Mouse (Mus musculus) limb, embryonic 11.5 days (tissue): Measurements from ENCODE around the gene Itga7. TPM values are rescaled to one million over a fixed set of nuclear protein-coding genes. Genes with fewer than 3 reads are reported as not detected.
A peak's percentile ranks its signal among the peaks of the same experiment; 100 is the strongest.

ENCODE experiments used
- ATAC-seq: fragments of 200-750 bp; cut with Nextera tagmentation; 2 replicates; pipeline ENCODE4 v1.8.0; 2017; ENCODE audit warnings: low read depth; ENCODE audit not compliant: insufficient number of reproducible peaks, low FRiP score, low TSS enrichment
- DNase-seq: peaks from one replicate; pipeline ENCODE4 v3.0.0-alpha.2; 2015; ENCODE audit warnings: low spot score
- H3K27ac ChIP-seq: fragments of 300-500 bp; sonication (generic); replicated peaks from 2 replicates; pipeline ENCODE4 v1.5.1; 2014; ENCODE audit warnings: low read depth, mild to moderate bottlenecking, low read length
- H3K27me3 ChIP-seq: fragments of 300-500 bp; sonication (generic); 2 replicates; pipeline ENCODE4 v1.6.1; 2014; ENCODE audit warnings: mild to moderate bottlenecking, low read length, mixed read lengths; ENCODE audit not compliant: control insufficient read depth, insufficient read depth
- H3K36me3 ChIP-seq: fragments of 300-500 bp; sonication (generic); 2 replicates; pipeline ENCODE4 v1.6.1; 2014; ENCODE audit warnings: mild to moderate bottlenecking, low read length, moderate library complexity, mixed read lengths; ENCODE audit not compliant: control insufficient read depth, insufficient read depth
- H3K4me1 ChIP-seq: fragments of 300-500 bp; sonication (generic); 2 replicates; pipeline ENCODE4 v1.6.1; 2014; ENCODE audit warnings: low read length, mixed read lengths; ENCODE audit not compliant: control insufficient read depth, insufficient read depth
- H3K4me2 ChIP-seq: fragments of 300-500 bp; sonication (generic); 2 replicates; pipeline ENCODE4 v1.6.1; 2014; ENCODE audit warnings: low read depth, mild to moderate bottlenecking, moderate library complexity; ENCODE audit not compliant: severe bottlenecking
- H3K4me3 ChIP-seq: fragments of 300-500 bp; sonication (generic); 2 replicates; pipeline ENCODE4 v1.5.1; 2014; ENCODE audit warnings: low read depth, low read length
- H3K9ac ChIP-seq: fragments of 300-500 bp; sonication (generic); 2 replicates; pipeline ENCODE4 v1.6.1; 2014; ENCODE audit warnings: mild to moderate bottlenecking, low read length
- H3K9me3 ChIP-seq: fragments of 300-500 bp; sonication (generic); 2 replicates; pipeline ENCODE4 v1.6.1; 2016; ENCODE audit warnings: low read length; ENCODE audit not compliant: control insufficient read depth
- WGBS: fragments of 180-500 bp; shearing (Covaris S2); extraction: QIAGEN DNeasy Blood & Tissue Kit; methylation state at CpG from one replicate; pipeline ENCODE4 v1.1.7; 2014; 5-methylcytosine and 5-hydroxymethylcytosine counted together
- polyA plus RNA-seq: library from polyadenylated mRNA; unstranded; fragments of >200 nt; fragmentation: Nextera tagmentation; extraction: Ambion mirVana; gene quantifications from 2 replicates; pipeline ENCODE4 v1.2.1, GENCODE M21; 2014

Itga7 gene
- polyA plus RNA-seq, 1 experiment from 2014 or later, result 0.12 TPM

DNA sequence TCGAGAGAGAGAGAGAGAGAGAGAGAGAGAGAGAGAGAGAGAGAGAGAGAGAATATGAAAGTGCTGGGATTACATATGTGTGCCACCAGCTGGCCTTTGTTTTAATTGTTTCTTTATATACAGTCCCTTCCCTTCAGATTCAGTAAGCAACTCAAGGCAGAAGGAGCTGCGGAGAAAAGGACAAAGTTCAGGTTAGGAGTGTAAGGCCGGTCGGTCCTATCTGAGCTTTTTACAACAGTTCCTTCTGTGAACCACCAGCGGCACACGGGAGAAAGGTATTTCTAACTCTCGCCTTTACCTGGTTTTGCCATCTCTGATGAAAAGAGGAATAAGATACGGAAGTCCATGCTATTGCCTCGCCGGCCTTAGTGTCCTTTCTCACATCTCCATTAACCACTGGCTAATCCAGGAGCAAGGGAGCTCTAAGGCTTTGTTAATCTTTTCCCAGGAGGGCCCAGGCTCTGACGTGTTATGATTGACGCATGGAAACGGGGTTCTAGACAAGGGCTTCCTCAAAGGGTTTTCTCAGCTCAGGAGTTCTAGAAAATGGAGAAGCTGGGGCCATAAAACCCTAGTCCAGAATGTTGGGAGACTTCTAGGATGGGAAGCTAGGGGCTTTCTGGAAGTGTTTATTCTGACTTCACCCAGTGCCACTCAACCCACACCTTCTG lies 24.7 kb upstream of the Itga7 start:
- Histone ChIP-seq H3K9ac (peak overlapping the region; percentile 95), H3K4me1 (peaks cover 11% of the 10 kb centered on the region), H3K36me3 (peaks cover 4% of the 10 kb centered on the region), H3K9me3 (no peaks in the 10 kb centered on the region), H3K4me3 (peak overlapping the region; percentile 96), H3K27ac (peak overlapping the region; percentile 87), H3K4me2 (peak overlapping the region; percentile 45), H3K27me3 (no peaks in the 10 kb centered on the region)
- 64% methylated on average over 13 of the region's 13 CpGs for WGBS
- ATAC-seq, result no peak
- no peak for DNase-seq

DNA sequence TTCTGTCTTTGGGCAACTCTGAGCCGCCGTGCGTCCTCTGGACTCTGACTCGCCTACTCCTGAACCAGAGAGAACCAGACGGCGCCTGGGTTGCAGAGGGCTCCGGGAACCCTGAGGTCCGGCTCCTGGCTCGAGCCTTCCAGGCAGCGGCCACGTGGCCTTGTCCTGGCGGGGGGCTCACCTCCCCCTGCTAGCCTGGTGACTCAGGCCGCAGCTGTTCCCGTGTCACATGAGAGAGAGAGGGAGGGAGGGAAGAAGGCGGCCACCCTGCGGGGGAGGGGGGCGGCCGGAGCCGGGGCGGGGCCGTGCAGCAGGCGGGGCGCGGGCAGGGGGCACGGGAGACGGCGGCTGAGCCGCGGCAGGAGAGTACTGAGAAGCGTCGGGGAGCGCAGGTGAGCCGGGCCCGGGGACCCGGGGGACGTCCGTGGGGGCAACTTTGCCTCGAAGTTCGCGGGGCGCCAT lies 24.0 kb upstream of the Itga7 start:
- Histone ChIP-seq H3K9ac (peak overlapping the region; percentile 95), H3K9me3 (no peaks in the 10 kb centered on the region), H3K4me1 (peaks cover 11% of the 10 kb centered on the region), H3K27ac (peak overlapping the region; percentile 87), H3K27me3 (no peaks in the 10 kb centered on the region), H3K36me3 (peaks cover 6% of the 10 kb centered on the region), H3K4me3 (peak overlapping the region; percentile 96), H3K4me2 (peak overlapping the region; percentile 45)
- WGBS, result under 1% methylated on average over 31 of the region's 41 CpGs
- DNase-seq (peak; percentile 93), ATAC-seq (peak; percentile 85)

DNA sequence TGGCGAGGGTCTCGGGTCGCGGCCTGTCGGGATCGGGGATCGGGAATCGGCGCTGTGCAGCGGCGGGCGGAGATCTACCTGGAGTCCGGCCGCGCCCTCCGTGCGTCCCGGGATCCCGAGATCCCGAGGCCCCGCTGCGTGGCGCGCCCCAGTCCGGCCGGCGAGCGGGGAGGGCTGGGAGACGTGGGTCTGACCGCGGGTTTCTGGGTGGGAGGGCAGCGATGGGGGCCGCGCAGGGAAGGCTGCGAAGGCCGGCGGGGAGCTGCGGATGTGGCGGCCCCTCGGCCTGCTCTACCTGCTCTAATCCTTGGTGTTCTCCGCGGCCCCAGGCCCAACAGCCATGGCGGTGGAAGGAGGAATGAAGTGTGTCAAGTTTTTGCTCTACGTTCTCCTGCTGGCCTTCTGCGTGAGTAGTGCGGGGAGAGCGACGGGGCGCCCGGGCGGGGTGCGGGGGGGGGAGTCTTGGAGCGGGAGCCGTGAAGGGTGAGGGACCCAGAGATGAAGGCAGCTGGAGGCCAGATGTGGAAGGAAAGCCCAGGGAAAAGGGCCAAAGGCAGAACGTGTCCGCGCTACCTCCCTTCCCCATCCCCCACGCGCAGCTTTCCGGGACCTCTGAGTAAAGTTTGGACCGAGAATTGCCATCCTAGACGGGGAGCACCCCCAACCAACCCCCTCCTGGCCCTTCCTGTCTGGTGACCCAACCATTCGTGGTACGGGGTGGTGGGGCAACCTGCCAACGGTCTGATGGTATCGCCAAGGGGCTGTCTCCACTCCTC lies 23.4 kb upstream of the Itga7 start:
- DNase-seq (peak; percentile 79), ATAC-seq (peak; percentile 15; the same call in 1 of the 2 replicates)
- Histone ChIP-seq H3K4me1 (peaks cover 11% of the 10 kb centered on the region), H3K36me3 (peaks cover 7% of the 10 kb centered on the region), H3K27ac (peak overlapping the region; percentile 87), H3K4me3 (peak overlapping the region; percentile 96), H3K27me3 (no peaks in the 10 kb centered on the region), H3K9me3 (no peaks in the 10 kb centered on the region), H3K4me2 (peak overlapping the region; percentile 45), H3K9ac (peak overlapping the region; percentile 95)
- WGBS, result 1% methylated on average over 60 of the region's 66 CpGs

- ATAC-seq (no peak), DNase-seq (no peak)
- Histone ChIP-seq H3K36me3 (peaks cover 10% of the 10 kb centered on the region), H3K4me1 (peaks cover 11% of the 10 kb centered on the region), H3K4me2 (0 out of 2 replicates have a peak overlapping the region, but pooled peaks have one; percentile 45), H3K27me3 (no peaks in the 10 kb centered on the region), H3K9ac (no peak overlapping the region), H3K9me3 (no peaks in the 10 kb centered on the region), H3K27ac (no peak overlapping the region), H3K4me3 (peak overlapping the region; percentile 96; the same call in 1 of the 2 replicates)
- WGBS, result 92% methylated on average over 6 of the region's 6 CpGs
These were observed 22.2 kb upstream of the Itga7 start for GRCm38 (mm10) chr10:128911430-128911829.

GRCm38 (mm10) chr10:128912268-128912667 lies 21.4 kb upstream of the Itga7 start:
- 77% methylated on average over 4 of the region's 4 CpGs for WGBS
- Histone ChIP-seq H3K4me2 (no peak overlapping the region), H3K36me3 (peaks cover 12% of the 10 kb centered on the region), H3K4me1 (peaks cover 11% of the 10 kb centered on the region), H3K4me3 (no peak overlapping the region), H3K27me3 (no peaks in the 10 kb centered on the region), H3K9ac (no peak overlapping the region), H3K27ac (no peak overlapping the region), H3K9me3 (no peaks in the 10 kb centered on the region)
- ATAC-seq, result no peak
- no peak for DNase-seq

GRCm38 (mm10) chr10:128912791-128913190 lies 20.8 kb upstream of the Itga7 start:
- Histone ChIP-seq H3K36me3 (peaks cover 14% of the 10 kb centered on the region), H3K27me3 (no peaks in the 10 kb centered on the region), H3K9ac (no peak overlapping the region), H3K4me2 (no peak overlapping the region), H3K27ac (no peak overlapping the region), H3K4me1 (peaks cover 11% of the 10 kb centered on the region), H3K9me3 (no peaks in the 10 kb centered on the region), H3K4me3 (no peak overlapping the region)
- ATAC-seq (no peak), DNase-seq (no peak)
- 79% methylated on average over 4 of the region's 4 CpGs for WGBS

GRCm38 (mm10) chr10:128913219-128913618 lies 20.4 kb upstream of the Itga7 start:
- no peak for ATAC-seq
- no peak overlapping the region for H3K4me3 ChIP-seq
- H3K36me3 ChIP-seq, result peaks cover 14% of the 10 kb centered on the region
- H3K27ac ChIP-seq, result no peak overlapping the region
- peak; percentile 96 for DNase-seq
- H3K4me2 ChIP-seq, result no peak overlapping the region
- no peaks in the 10 kb centered on the region for H3K9me3 ChIP-seq
- H3K27me3 ChIP-seq, result no peaks in the 10 kb centered on the region
- H3K4me1 ChIP-seq, result peaks cover 11% of the 10 kb centered on the region
- H3K9ac ChIP-seq, result no peak overlapping the region
- WGBS, result 6% methylated on average over 5 of the region's 5 CpGs

- no peak overlapping the region for H3K9ac ChIP-seq
- H3K4me2 ChIP-seq, result no peak overlapping the region
- H3K27ac ChIP-seq, result no peak overlapping the region
- peaks cover 11% of the 10 kb centered on the region for H3K4me1 ChIP-seq
- H3K9me3 ChIP-seq, result no peaks in the 10 kb centered on the region
- H3K4me3 ChIP-seq, result no peak overlapping the region
- no peaks in the 10 kb centered on the region for H3K27me3 ChIP-seq
- peaks cover 14% of the 10 kb centered on the region for H3K36me3 ChIP-seq
- 95% methylated on average over 12 of the region's 12 CpGs for WGBS
- DNase-seq (no peak), ATAC-seq (no peak)
These were observed 19.9 kb upstream of the Itga7 start for GRCm38 (mm10) chr10:128913696-128914095.
